Comparison of ENCODE assay signal across 15 mouse cellular contexts in genomic region chr13:45429239-45429638, GRCm38 (mm10). TPM values are rescaled to one million over a fixed set of nuclear protein-coding genes. Genes with fewer than 3 reads are reported as not detected.
DNase-seq lines count a peak whose midpoint lies in the region; ATAC-seq and TF ChIP-seq lines count a peak whose summit lies in the region.
"Had no signal": no experiment of that assay in that cellular context is flagged by ENCODE, and none has a peak within 500 bp of the region (broad histone marks: within the 10 kb centered on the region; RNA-seq: fewer than 3 reads in every experiment).

No protein-coding gene starts in this region.

- H3K4me2 ChIP-seq in forebrain, embryonic 11.5 days (ENCODE audit: low read depth, low read length, severe bottlenecking), result no peak overlapping the region
- H3K4me2 ChIP-seq in forebrain, embryonic 16.5 days (ENCODE audit: low read length), result no peak overlapping the region
- no peak overlapping the region for H3K4me2 ChIP-seq in hindbrain, embryonic 11.5 days (replicated peaks; ENCODE audit: low read depth, low read length)
- no peak overlapping the region for H3K4me2 ChIP-seq in hindbrain, embryonic 14.5 days (replicated peaks)
- no peak overlapping the region for H3K4me2 ChIP-seq in limb, embryonic 14.5 days (replicated peaks; ENCODE audit: low read depth, low read length, severe bottlenecking)

- H3K9me3 ChIP-seq in forebrain, embryonic 11.5 days (ENCODE audit: control insufficient read depth, low read length), result no peaks in the 10 kb centered on the region
- no peaks in the 10 kb centered on the region for H3K9me3 ChIP-seq in forebrain, embryonic 16.5 days (ENCODE audit: control insufficient read depth, low read length)
- H3K9me3 ChIP-seq in hindbrain, embryonic 11.5 days (ENCODE audit: control insufficient read depth, low read length), result no peaks in the 10 kb centered on the region
- no peaks in the 10 kb centered on the region for H3K9me3 ChIP-seq in hindbrain, embryonic 14.5 days (ENCODE audit: control insufficient read depth, low read length)
- H3K9me3 ChIP-seq in limb, embryonic 14.5 days (ENCODE audit: control insufficient read depth, low read length), result no peaks in the 10 kb centered on the region
- H3K9me3 ChIP-seq: megakaryocyte, embryonic 14.5 days had no signal

- no peak for TF ChIP-seq POLR2A in limb, embryonic 14.5 days (IDR thresholded peaks at IDR 0.05; ENCODE audit: borderline replicate concordance, extremely low read depth, insufficient read depth, insufficient read length)

- peak; percentile 44 for DNase-seq in forebrain, embryonic 11.5 days (ENCODE audit: low spot score)
- DNase-seq in hindbrain, embryonic 11.5 days (ENCODE audit: low spot score), result peak; percentile 19
- no peak for DNase-seq in hindbrain, embryonic 14.5 days (ENCODE audit: low spot score)
- peak; percentile 63 for DNase-seq in retina, postnatal 1 day
- no peak for DNase-seq in retina, embryonic 14.5 days (ENCODE audit: low spot score)
- no peak for DNase-seq in limb, embryonic 14.5 days (ENCODE audit: low spot score)
- DNase-seq in left cerebral cortex, adult 18-20 months (ENCODE audit: low spot score in 2 of 2), result no peak
- DNase-seq: cerebellum, adult 11-12 months; gastrocnemius, postnatal 36 days; right cerebral cortex, postnatal 14 days; thymus, postnatal 36 days had no signal

- no peak overlapping the region for H3K9ac ChIP-seq in forebrain, embryonic 11.5 days (ENCODE audit: low read length)
- H3K9ac ChIP-seq in forebrain, embryonic 16.5 days (replicated peaks; ENCODE audit: low read depth, low read length), result no peak overlapping the region
- H3K9ac ChIP-seq in hindbrain, embryonic 11.5 days (ENCODE audit: low read depth, low read length), result no peak overlapping the region
- H3K9ac ChIP-seq in hindbrain, embryonic 14.5 days, result no peak overlapping the region
- H3K9ac ChIP-seq in limb, embryonic 14.5 days (ENCODE audit: low read depth, low read length, severe bottlenecking), result no peak overlapping the region
- H3K9ac ChIP-seq: liver, embryonic 14.5 days had no signal

- 36% methylated on average over 11 of the region's 11 CpGs for WGBS in forebrain, embryonic 11.5 days
- 13% methylated on average over 11 of the region's 11 CpGs for WGBS in forebrain, embryonic 16.5 days
- WGBS in hindbrain, embryonic 11.5 days, result 54% methylated on average over 11 of the region's 11 CpGs
- WGBS in hindbrain, embryonic 14.5 days, result 51% methylated on average over 11 of the region's 11 CpGs
- 34% methylated on average over 11 of the region's 11 CpGs for WGBS in limb, embryonic 14.5 days

- H3K4me3 ChIP-seq in forebrain, embryonic 11.5 days (ENCODE audit: low read depth, low read length), result no peak overlapping the region
- no peak overlapping the region for H3K4me3 ChIP-seq in forebrain, embryonic 16.5 days (replicated peaks; ENCODE audit: low read length)
- H3K4me3 ChIP-seq in hindbrain, embryonic 11.5 days (ENCODE audit: low read depth, low read length), result no peak overlapping the region
- no peak overlapping the region for H3K4me3 ChIP-seq in hindbrain, embryonic 14.5 days (replicated peaks; ENCODE audit: low read length)
- H3K4me3 ChIP-seq in limb, embryonic 14.5 days (replicated peaks; ENCODE audit: low read length), result no peak overlapping the region
- H3K4me3 ChIP-seq: megakaryocyte, embryonic 14.5 days had no signal

- H3K27ac ChIP-seq in forebrain, embryonic 11.5 days (ENCODE audit: low read depth, low read length), result no peak overlapping the region
- no peak overlapping the region for H3K27ac ChIP-seq in forebrain, embryonic 16.5 days (ENCODE audit: low read length)
- H3K27ac ChIP-seq in hindbrain, embryonic 11.5 days (ENCODE audit: low read depth, low read length), result no peak overlapping the region
- no peak overlapping the region for H3K27ac ChIP-seq in hindbrain, embryonic 14.5 days
- H3K27ac ChIP-seq in limb, embryonic 14.5 days (replicated peaks; ENCODE audit: low read depth, low read length), result peak overlapping the region; percentile 30; the same call in 1 of the 2 replicates
- H3K27ac ChIP-seq: liver, embryonic 14.5 days had no signal

- no peaks in the 10 kb centered on the region for H3K27me3 ChIP-seq in forebrain, embryonic 11.5 days (ENCODE audit: control insufficient read depth, insufficient read depth, low read length)
- H3K27me3 ChIP-seq in forebrain, embryonic 16.5 days (replicated peaks; ENCODE audit: control insufficient read depth, insufficient read depth, low read length), result peaks cover 5% of the 10 kb centered on the region; the same call in 1 of the 2 replicates
- no peaks in the 10 kb centered on the region for H3K27me3 ChIP-seq in hindbrain, embryonic 11.5 days (ENCODE audit: control insufficient read depth, insufficient read depth, low read length)
- H3K27me3 ChIP-seq in hindbrain, embryonic 14.5 days (ENCODE audit: control insufficient read depth, insufficient read depth, low read length), result no peaks in the 10 kb centered on the region
- no peaks in the 10 kb centered on the region for H3K27me3 ChIP-seq in limb, embryonic 14.5 days (ENCODE audit: control insufficient read depth, insufficient read depth, low read length)

- H3K36me3 ChIP-seq in forebrain, embryonic 11.5 days (ENCODE audit: control insufficient read depth, insufficient read depth, low read length), result no peaks in the 10 kb centered on the region
- H3K36me3 ChIP-seq in forebrain, embryonic 16.5 days (ENCODE audit: control insufficient read depth, insufficient read depth), result no peaks in the 10 kb centered on the region
- H3K36me3 ChIP-seq in hindbrain, embryonic 11.5 days (ENCODE audit: control insufficient read depth, insufficient read depth, low read length), result no peaks in the 10 kb centered on the region
- no peaks in the 10 kb centered on the region for H3K36me3 ChIP-seq in hindbrain, embryonic 14.5 days (replicated peaks; ENCODE audit: control insufficient read depth, insufficient read depth)
- no peaks in the 10 kb centered on the region for H3K36me3 ChIP-seq in limb, embryonic 14.5 days (ENCODE audit: control insufficient read depth, insufficient read depth, low read length)

- H3K4me1 ChIP-seq in forebrain, embryonic 11.5 days (replicated peaks; ENCODE audit: control insufficient read depth, insufficient read depth, low read length), result no peaks in the 10 kb centered on the region
- H3K4me1 ChIP-seq in forebrain, embryonic 16.5 days (replicated peaks; ENCODE audit: control insufficient read depth, insufficient read depth, low read length), result peaks cover 4% of the 10 kb centered on the region; the same call in 1 of the 2 replicates
- no peaks in the 10 kb centered on the region for H3K4me1 ChIP-seq in hindbrain, embryonic 11.5 days (replicated peaks; ENCODE audit: control insufficient read depth, insufficient read depth, low read length)
- no peaks in the 10 kb centered on the region for H3K4me1 ChIP-seq in hindbrain, embryonic 14.5 days (replicated peaks; ENCODE audit: control insufficient read depth, insufficient read depth, low read length)
- H3K4me1 ChIP-seq in limb, embryonic 14.5 days (ENCODE audit: control insufficient read depth, insufficient read depth, low read length), result peaks cover 8% of the 10 kb centered on the region
- H3K4me1 ChIP-seq: megakaryocyte, embryonic 14.5 days had no signal

- ATAC-seq in forebrain, embryonic 11.5 days (replicated peaks; ENCODE audit: low FRiP score), result no peak
- ATAC-seq in forebrain, embryonic 16.5 days, result no peak
- ATAC-seq in hindbrain, embryonic 11.5 days (ENCODE audit: low FRiP score), result no peak
- no peak for ATAC-seq in hindbrain, embryonic 14.5 days (ENCODE audit: low FRiP score)
- ATAC-seq in limb, embryonic 14.5 days (ENCODE audit: low FRiP score, low read depth), result no peak
- ATAC-seq: intestine, postnatal 0 days had no signal

RNA-seq across cellular contexts. Expression of gene Mylip, which starts 39.7 kb away (rescaled TPM):
- 3.6 and 4.9 TPM in 2 replicates for polyA plus RNA-seq in forebrain, embryonic 11.5 days (2014; fragmentation: Nextera tagmentation; extraction: Ambion mirVana)
- 5.6 and 5.8 TPM in 2 replicates for polyA plus RNA-seq in forebrain, embryonic 16.5 days (2015; fragmentation: Nextera tagmentation; extraction: Ambion mirVana)
- 6.0 and 7.8 TPM in 2 replicates for polyA plus RNA-seq in hindbrain, embryonic 11.5 days (2014; fragmentation: Nextera tagmentation; extraction: Ambion mirVana)
- polyA plus RNA-seq in hindbrain, embryonic 14.5 days (2014; fragmentation: Nextera tagmentation; extraction: Ambion mirVana), result 4.8 and 5.2 TPM in 2 replicates
- polyA plus RNA-seq in limb, embryonic 14.5 days (2012; rRNA removed), result 29.6 and 34.1 TPM in 2 replicates
- polyA plus RNA-seq in limb, embryonic 14.5 days (2014; fragmentation: Nextera tagmentation; extraction: Ambion mirVana), result 10.9 and 16.5 TPM in 2 replicates
- 10 to 100 TPM; 12.9 to 14.2 TPM for total RNA-seq in left cerebral cortex, adult 18-20 months (2021)

Comparison
In these comparisons a context has a peak if more than half of its experiments do, and no peak if none do; other contexts are left out.
1. DNase-seq: peak in forebrain, embryonic 11.5 days (single experiment), hindbrain, embryonic 11.5 days (single experiment) and retina, postnatal 1 day (single experiment); none in hindbrain, embryonic 14.5 days (single experiment), retina, embryonic 14.5 days (single experiment), limb, embryonic 14.5 days (single experiment) and left cerebral cortex, adult 18-20 months (0 of 2).